Mouse (Mus musculus) forebrain, embryonic 10.5 days (tissue): ENCODE results near the gene Zbtb16. TPM values are rescaled to one million over a fixed set of nuclear protein-coding genes. Genes with fewer than 3 reads are reported as not detected.
A peak's percentile ranks its signal among the peaks of the same experiment; 100 is the strongest.

ENCODE experiments used
- DNase-seq: peaks from one replicate; pipeline ENCODE4 v3.0.0-alpha.2; 2017; ENCODE audit warnings: low spot score; ENCODE audit errors: extremely low spot score
- H3K27ac ChIP-seq: fragments of 300-500 bp; sonication (generic); 2 replicates; pipeline ENCODE4 v1.5.1; 2016; ENCODE audit warnings: mild to moderate bottlenecking
- H3K27me3 ChIP-seq: fragments of 300-500 bp; sonication (generic); 2 replicates; pipeline ENCODE4 v1.6.1; 2016; ENCODE audit warnings: mild to moderate bottlenecking; ENCODE audit not compliant: poor library complexity, severe bottlenecking
- H3K36me3 ChIP-seq: fragments of 300-500 bp; sonication (generic); replicated peaks from 2 replicates; pipeline ENCODE4 v1.6.1; 2016; ENCODE audit warnings: mild to moderate bottlenecking, moderate library complexity
- H3K4me1 ChIP-seq: fragments of 300-500 bp; sonication (generic); 2 replicates; pipeline ENCODE4 v1.6.1; 2016
- H3K4me3 ChIP-seq: fragments of 300-500 bp; sonication (generic); 2 replicates; pipeline ENCODE4 v1.5.1; 2016; ENCODE audit warnings: mild to moderate bottlenecking, moderate library complexity
- H3K9me3 ChIP-seq: fragments of 300-500 bp; sonication (generic); 2 replicates; pipeline ENCODE4 v1.6.1; 2016; ENCODE audit warnings: mild to moderate bottlenecking, moderate library complexity
- WGBS: fragments of 180-500 bp; shearing (Covaris S2); methylation state at CpG from one replicate; pipeline ENCODE4 v1.1.7; 2016; 5-methylcytosine and 5-hydroxymethylcytosine counted together
- polyA plus RNA-seq: library from polyadenylated mRNA; unstranded; fragments of >200 nt; fragmentation: Nextera tagmentation; extraction: Ambion mirVana; gene quantifications from 2 replicates; pipeline ENCODE4 v1.2.1, GENCODE M21; 2016

Gene Zbtb16
- polyA plus RNA-seq, 1 experiment from 2014 or later = 27.0 TPM

DNA sequence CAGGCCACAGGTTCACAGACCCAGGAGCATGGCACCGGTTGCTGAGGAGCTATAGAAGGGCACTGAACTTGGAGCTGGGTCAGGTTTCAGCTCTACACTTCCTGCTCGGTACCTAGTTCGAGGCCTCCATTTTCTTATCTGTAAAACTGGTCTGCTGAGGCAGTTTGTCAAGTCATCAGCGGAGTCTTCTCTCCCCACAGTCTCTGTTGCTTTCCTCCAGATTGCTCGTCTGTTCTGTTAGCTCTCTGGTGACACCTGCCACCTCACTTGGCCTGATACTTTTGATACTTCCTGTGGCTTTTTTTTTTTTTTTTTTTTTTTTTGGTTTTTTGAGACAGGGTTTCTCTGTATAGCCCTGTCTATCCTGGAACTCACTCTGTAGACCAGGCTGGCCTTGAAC is 124.2 kb downstream of the Zbtb16 start:
- Histone ChIP-seq H3K4me3 (no peak overlapping the region), H3K27me3 (no peaks in the 10 kb centered on the region), H3K4me1 (peaks cover 41% of the 10 kb centered on the region), H3K36me3 (peaks cover 55% of the 10 kb centered on the region), H3K9me3 (no peaks in the 10 kb centered on the region), H3K27ac (peak overlapping the region; percentile 65; the same call in 1 of the 2 replicates)
- DNase-seq = no peak
- WGBS = 81% methylated on average over 5 of the region's 5 CpGs

- Histone ChIP-seq H3K4me1 (peaks cover 44% of the 10 kb centered on the region), H3K27me3 (no peaks in the 10 kb centered on the region), H3K4me3 (no peak overlapping the region), H3K9me3 (no peaks in the 10 kb centered on the region), H3K36me3 (peaks cover 51% of the 10 kb centered on the region), H3K27ac (peak overlapping the region; percentile 65; the same call in 1 of the 2 replicates)
- no peak for DNase-seq
- 61% methylated on average over 9 of the region's 9 CpGs for WGBS
These were observed 124.7 kb downstream of the Zbtb16 start for GRCm38 (mm10) chr9:48711296-48711781.

GRCm38 (mm10) chr9:48710355-48711295 is 125.4 kb downstream of the Zbtb16 start:
- DNase-seq = no peak
- Histone ChIP-seq H3K27ac (0 out of 2 replicates have a peak overlapping the region, but pooled peaks have one; percentile 65), H3K36me3 (peaks cover 43% of the 10 kb centered on the region), H3K4me3 (no peak overlapping the region), H3K4me1 (peaks cover 44% of the 10 kb centered on the region), H3K27me3 (no peaks in the 10 kb centered on the region), H3K9me3 (no peaks in the 10 kb centered on the region)
- WGBS = 62% methylated on average over 17 of the region's 17 CpGs

- DNase-seq = no peak
- WGBS = 86% methylated on average over 6 of the region's 6 CpGs
- Histone ChIP-seq H3K27ac (no peak overlapping the region), H3K4me1 (peaks cover 41% of the 10 kb centered on the region), H3K4me3 (no peak overlapping the region), H3K9me3 (no peaks in the 10 kb centered on the region), H3K27me3 (no peaks in the 10 kb centered on the region), H3K36me3 (peaks cover 18% of the 10 kb centered on the region; the same call in 1 of the 2 replicates)
These were observed 128.2 kb downstream of the Zbtb16 start for GRCm38 (mm10) chr9:48707824-48708229.

- H3K36me3 ChIP-seq = peaks cover 15% of the 10 kb centered on the region; the same call in 1 of the 2 replicates
- no peak for DNase-seq
- no peaks in the 10 kb centered on the region for H3K27me3 ChIP-seq
- no peak overlapping the region for H3K4me3 ChIP-seq
- no peaks in the 10 kb centered on the region for H3K9me3 ChIP-seq
- 0 out of 2 replicates have a peak overlapping the region, but pooled peaks have one; percentile 25 for H3K27ac ChIP-seq
- WGBS = 86% methylated on average over 14 of the region's 14 CpGs
- H3K4me1 ChIP-seq = peaks cover 38% of the 10 kb centered on the region
These were observed 128.7 kb downstream of the Zbtb16 start for GRCm38 (mm10) chr9:48707134-48707823.

- Histone ChIP-seq H3K4me1 (peaks cover 56% of the 10 kb centered on the region), H3K27me3 (no peaks in the 10 kb centered on the region), H3K4me3 (no peak overlapping the region), H3K9me3 (no peaks in the 10 kb centered on the region), H3K27ac (peak overlapping the region; percentile 40), H3K36me3 (peaks cover 13% of the 10 kb centered on the region; the same call in 1 of the 2 replicates)
- no peak for DNase-seq
- 76% methylated on average over 4 of the region's 4 CpGs for WGBS
These were observed 134.7 kb downstream of the Zbtb16 start for GRCm38 (mm10) chr9:48701296-48701695.

GRCm38 (mm10) chr9:48700871-48701270 is 135.2 kb downstream of the Zbtb16 start:
- no peaks in the 10 kb centered on the region for H3K9me3 ChIP-seq
- no peak overlapping the region for H3K4me3 ChIP-seq
- H3K27me3 ChIP-seq = no peaks in the 10 kb centered on the region
- whole genome bisulfite sequencing = 80% methylated on average over 8 of the region's 8 CpGs
- no peak for DNase-seq
- peak overlapping the region; percentile 49 for H3K27ac ChIP-seq
- peaks cover 60% of the 10 kb centered on the region for H3K4me1 ChIP-seq
- peaks cover 13% of the 10 kb centered on the region; the same call in 1 of the 2 replicates for H3K36me3 ChIP-seq

DNA sequence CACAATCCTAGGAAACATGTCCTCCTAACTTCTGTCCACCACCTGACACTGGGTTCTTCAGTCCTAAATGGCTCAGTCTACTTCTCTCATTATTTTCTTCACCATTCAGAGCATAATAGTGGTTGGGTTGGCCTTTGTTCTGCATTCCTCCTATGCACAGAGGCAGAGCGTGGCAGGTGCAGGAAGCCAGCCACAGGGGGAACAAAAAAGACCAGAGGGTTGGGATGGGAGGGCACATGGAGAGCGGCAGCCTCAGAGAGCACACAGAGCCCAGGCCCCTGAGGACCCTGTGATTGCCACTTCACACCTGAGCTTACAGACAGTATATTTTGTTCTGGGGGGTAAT is 138.6 kb downstream of the Zbtb16 start:
- Histone ChIP-seq H3K36me3 (peaks cover 13% of the 10 kb centered on the region; the same call in 1 of the 2 replicates), H3K4me3 (no peak overlapping the region), H3K27me3 (no peaks in the 10 kb centered on the region), H3K9me3 (no peaks in the 10 kb centered on the region), H3K27ac (peak overlapping the region; percentile 90), H3K4me1 (peaks cover 88% of the 10 kb centered on the region)
- peak; percentile 42 for DNase-seq
- WGBS = 28% methylated on average over 2 of the region's 2 CpGs

GRCm38 (mm10) chr9:48696731-48697469 is 139.1 kb downstream of the Zbtb16 start:
- H3K36me3 ChIP-seq = peaks cover 13% of the 10 kb centered on the region; the same call in 1 of the 2 replicates
- no peaks in the 10 kb centered on the region for H3K27me3 ChIP-seq
- DNase-seq = peak; percentile 80
- H3K27ac ChIP-seq = peak overlapping the region; percentile 90
- peaks cover 94% of the 10 kb centered on the region for H3K4me1 ChIP-seq
- H3K9me3 ChIP-seq = no peaks in the 10 kb centered on the region
- WGBS = 12% methylated on average over 12 of the region's 12 CpGs
- peak overlapping the region; percentile 22; the same call in 1 of the 2 replicates for H3K4me3 ChIP-seq

DNA sequence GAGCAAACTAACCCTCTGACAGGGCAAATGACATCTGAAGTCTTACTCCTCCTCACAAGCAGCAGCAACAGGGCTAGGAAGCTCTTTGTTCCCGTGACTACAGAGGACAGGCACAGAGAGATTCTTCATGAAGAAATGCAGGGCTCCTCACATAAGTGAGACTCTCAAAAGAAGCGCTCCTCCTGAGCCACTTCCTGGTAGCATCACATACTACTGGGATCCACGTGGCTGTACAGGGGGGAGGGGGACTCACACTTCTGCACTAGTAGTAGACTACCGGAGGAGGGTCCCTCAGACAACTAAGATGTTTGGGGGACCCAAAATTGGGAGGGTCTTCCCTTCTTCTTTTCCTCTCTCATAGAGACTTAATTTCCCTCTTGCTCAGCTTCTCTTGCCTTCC is 139.7 kb downstream of the Zbtb16 start:
- Histone ChIP-seq H3K36me3 (peaks cover 13% of the 10 kb centered on the region; the same call in 1 of the 2 replicates), H3K27me3 (no peaks in the 10 kb centered on the region), H3K9me3 (no peaks in the 10 kb centered on the region), H3K4me1 (peaks cover 94% of the 10 kb centered on the region), H3K4me3 (peak overlapping the region; percentile 22; the same call in 1 of the 2 replicates), H3K27ac (peak overlapping the region; percentile 90)
- DNase-seq = peak; percentile 42
- 10% methylated on average over 4 of the region's 4 CpGs for WGBS

DNA sequence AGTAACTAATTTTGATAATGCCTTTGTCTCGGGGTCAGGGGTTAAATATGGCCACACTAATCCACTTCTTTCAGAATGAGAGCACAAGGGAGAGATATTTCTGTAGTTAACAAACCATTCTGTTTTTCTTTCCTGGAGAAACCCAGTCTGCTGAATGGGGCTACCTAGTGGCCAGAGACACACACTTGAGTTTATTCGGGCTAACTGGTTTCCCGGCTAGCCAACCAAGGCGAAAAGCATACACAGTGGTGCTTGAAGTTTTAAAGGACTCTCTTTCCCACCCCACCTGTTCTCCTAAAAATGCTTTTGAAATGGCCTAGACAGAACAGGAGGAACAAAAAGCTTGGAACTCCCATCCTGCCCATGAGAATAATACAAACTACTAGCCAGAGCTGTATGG is 140.2 kb downstream of the Zbtb16 start:
- DNase-seq = no peak
- WGBS = 43% methylated on average over 4 of the region's 4 CpGs
- Histone ChIP-seq H3K36me3 (peaks cover 13% of the 10 kb centered on the region; the same call in 1 of the 2 replicates), H3K4me1 (peaks cover 89% of the 10 kb centered on the region), H3K27me3 (no peaks in the 10 kb centered on the region), H3K4me3 (no peak overlapping the region), H3K9me3 (no peaks in the 10 kb centered on the region), H3K27ac (peak overlapping the region; percentile 90)

DNA sequence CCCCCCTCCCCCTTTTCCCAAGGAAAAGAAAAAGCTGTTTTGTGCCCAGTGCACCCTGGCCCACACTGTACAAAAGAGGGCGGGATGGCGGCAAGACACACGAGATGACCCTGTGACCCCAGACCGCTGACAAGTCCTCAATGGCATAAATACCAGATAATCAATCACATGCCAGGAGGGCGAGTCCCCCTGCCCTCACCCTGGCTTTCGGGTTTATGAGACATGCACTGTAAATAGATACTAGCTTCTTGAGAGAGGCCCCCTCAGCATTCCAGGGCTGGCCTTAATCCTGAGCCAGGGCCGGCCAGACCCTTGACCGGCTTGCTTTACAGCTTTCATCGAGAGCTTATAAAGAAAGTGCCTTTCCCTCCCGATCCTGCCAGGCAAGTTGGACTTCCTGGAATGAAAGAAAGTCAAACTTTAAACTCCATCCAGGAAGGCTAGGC is 141.4 kb downstream of the Zbtb16 start:
- peak overlapping the region; percentile 90 for H3K27ac ChIP-seq
- peak; percentile 56 for DNase-seq
- no peaks in the 10 kb centered on the region for H3K9me3 ChIP-seq
- H3K36me3 ChIP-seq = peaks cover 13% of the 10 kb centered on the region; the same call in 1 of the 2 replicates
- WGBS = 5% methylated on average over 10 of the region's 10 CpGs
- no peak overlapping the region for H3K4me3 ChIP-seq
- H3K27me3 ChIP-seq = no peaks in the 10 kb centered on the region
- peaks cover 82% of the 10 kb centered on the region for H3K4me1 ChIP-seq
